In the genomic region with DNA sequence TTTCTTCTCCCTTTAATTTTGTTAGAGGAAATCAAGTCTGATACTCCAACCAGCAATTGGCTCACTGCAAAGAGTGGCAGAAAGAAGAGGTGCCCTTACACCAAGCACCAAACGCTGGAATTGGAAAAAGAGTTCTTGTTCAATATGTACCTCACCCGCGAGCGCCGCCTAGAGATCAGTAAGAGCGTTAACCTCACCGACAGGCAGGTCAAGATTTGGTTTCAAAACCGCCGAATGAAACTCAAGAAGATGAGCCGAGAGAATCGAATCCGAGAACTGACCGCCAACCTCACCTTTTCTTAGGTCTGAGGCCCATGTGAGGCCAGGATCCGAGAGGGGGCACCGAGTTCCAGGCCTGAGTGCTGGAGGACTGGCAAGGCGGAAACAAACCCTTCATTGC, we compare ENCODE assay signal across 7 mouse cellular contexts. TPM values are rescaled to one million over a fixed set of nuclear protein-coding genes. Genes with fewer than 3 reads are reported as not detected.
A peak's percentile ranks its signal among the peaks of the same experiment; 100 is the strongest.
DNase-seq lines count a peak whose midpoint lies in the region; ATAC-seq lines count a peak whose summit lies in the region.

No protein-coding gene starts in this region.

- no peaks in the 10 kb centered on the region for H3K36me3 ChIP-seq in midbrain, embryonic 11.5 days (ENCODE audit: control insufficient read depth, insufficient read depth, low read length)
- no peaks in the 10 kb centered on the region for H3K36me3 ChIP-seq in midbrain, embryonic 16.5 days (ENCODE audit: control insufficient read depth, insufficient read depth, low read length)
- no peaks in the 10 kb centered on the region for H3K36me3 ChIP-seq in hindbrain, embryonic 11.5 days (ENCODE audit: control insufficient read depth, insufficient read depth, low read length)

- ATAC-seq in midbrain, embryonic 11.5 days (ENCODE audit: low FRiP score): no peak
- ATAC-seq in midbrain, embryonic 16.5 days: no peak
- no peak for ATAC-seq in hindbrain, embryonic 11.5 days (ENCODE audit: low FRiP score)

- no peak overlapping the region for H3K9ac ChIP-seq in midbrain, embryonic 11.5 days (ENCODE audit: low read length)
- H3K9ac ChIP-seq in midbrain, embryonic 16.5 days (ENCODE audit: low read depth, low read length): no peak overlapping the region
- H3K9ac ChIP-seq in hindbrain, embryonic 11.5 days (ENCODE audit: low read depth, low read length): no peak overlapping the region

- H3K27ac ChIP-seq in midbrain, embryonic 11.5 days (ENCODE audit: low read depth, low read length): no peak overlapping the region
- H3K27ac ChIP-seq in midbrain, embryonic 16.5 days (ENCODE audit: low read length): no peak overlapping the region
- no peak overlapping the region for H3K27ac ChIP-seq in hindbrain, embryonic 11.5 days (ENCODE audit: low read depth, low read length)

- no peak overlapping the region for H3K4me3 ChIP-seq in midbrain, embryonic 11.5 days (ENCODE audit: low read depth, low read length)
- no peak overlapping the region for H3K4me3 ChIP-seq in midbrain, embryonic 16.5 days (ENCODE audit: low read depth, low read length)
- no peak overlapping the region for H3K4me3 ChIP-seq in hindbrain, embryonic 11.5 days (ENCODE audit: low read depth, low read length)

- DNase-seq in midbrain, embryonic 11.5 days (ENCODE audit: low spot score, missing footprints): peak; percentile 93
- DNase-seq in embryo, embryonic 11 days: peak; percentile 84
- DNase-seq in kidney, postnatal 25 days: peak; percentile 84 to 89
- DNase-seq in retina, postnatal 1 day: peak; percentile 62
- DNase-seq in ovary, postnatal 10 days (ENCODE audit: low spot score): no peak
- no peak for DNase-seq in hindbrain, embryonic 11.5 days (ENCODE audit: low spot score)

- no peaks in the 10 kb centered on the region for H3K9me3 ChIP-seq in midbrain, embryonic 11.5 days (ENCODE audit: control insufficient read depth, low read length)
- no peaks in the 10 kb centered on the region for H3K9me3 ChIP-seq in midbrain, embryonic 16.5 days (replicated peaks; ENCODE audit: control insufficient read depth, low read length, poor library complexity, severe bottlenecking)
- no peaks in the 10 kb centered on the region for H3K9me3 ChIP-seq in hindbrain, embryonic 11.5 days (ENCODE audit: control insufficient read depth, low read length)

- H3K4me2 ChIP-seq in midbrain, embryonic 11.5 days: no peak overlapping the region
- H3K4me2 ChIP-seq in midbrain, embryonic 16.5 days (ENCODE audit: low read length): no peak overlapping the region
- no peak overlapping the region for H3K4me2 ChIP-seq in hindbrain, embryonic 11.5 days (replicated peaks; ENCODE audit: low read depth, low read length)

- H3K27me3 ChIP-seq in midbrain, embryonic 11.5 days (ENCODE audit: control insufficient read depth, insufficient read depth, low read length): peaks cover 96% of the 10 kb centered on the region
- peaks cover 74% of the 10 kb centered on the region for H3K27me3 ChIP-seq in midbrain, embryonic 16.5 days (ENCODE audit: control insufficient read depth, insufficient read depth, low read depth, low read length)
- peaks cover 95% of the 10 kb centered on the region for H3K27me3 ChIP-seq in hindbrain, embryonic 11.5 days (ENCODE audit: control insufficient read depth, insufficient read depth, low read length)

- peaks cover 11% of the 10 kb centered on the region for H3K4me1 ChIP-seq in midbrain, embryonic 11.5 days (ENCODE audit: control insufficient read depth, insufficient read depth, low read length)
- peaks cover 4% of the 10 kb centered on the region for H3K4me1 ChIP-seq in midbrain, embryonic 16.5 days (ENCODE audit: control insufficient read depth, insufficient read depth, low read length)
- peaks cover 10% of the 10 kb centered on the region for H3K4me1 ChIP-seq in hindbrain, embryonic 11.5 days (replicated peaks; ENCODE audit: control insufficient read depth, insufficient read depth, low read length)

- 2% methylated on average over 16 of the region's 16 CpGs for WGBS in midbrain, embryonic 11.5 days
- 2% methylated on average over 16 of the region's 16 CpGs for WGBS in midbrain, embryonic 16.5 days
- WGBS in hindbrain, embryonic 11.5 days: 1% methylated on average over 16 of the region's 16 CpGs

RNA-seq across cellular contexts. Expression of gene Hoxd10, which starts 2.3 kb away (rescaled TPM):
- polyA plus RNA-seq in midbrain, embryonic 11.5 days (2014; fragmentation: Nextera tagmentation; extraction: Ambion mirVana): not detected in 2 replicates
- not detected in 2 replicates for polyA plus RNA-seq in midbrain, embryonic 16.5 days (2015; fragmentation: Nextera tagmentation; extraction: Ambion mirVana)
- polyA plus RNA-seq in hindbrain, embryonic 11.5 days (2014; fragmentation: Nextera tagmentation; extraction: Ambion mirVana): 0.13 TPM in 1 of 2 replicates, not detected in the other

RNA-seq across cellular contexts. Expression of gene Hoxd9, which starts 3.5 kb away (rescaled TPM):
- polyA plus RNA-seq in midbrain, embryonic 11.5 days (2014; fragmentation: Nextera tagmentation; extraction: Ambion mirVana): not detected in 2 replicates
- polyA plus RNA-seq in midbrain, embryonic 16.5 days (2015; fragmentation: Nextera tagmentation; extraction: Ambion mirVana): not detected in 2 replicates
- 0.11 TPM in 1 of 2 replicates, not detected in the other for polyA plus RNA-seq in hindbrain, embryonic 11.5 days (2014; fragmentation: Nextera tagmentation; extraction: Ambion mirVana)

RNA-seq across cellular contexts. Expression of gene Hoxd8, which starts 10.3 kb away (rescaled TPM):
- 0.11 TPM in 1 of 2 replicates, not detected in the other for polyA plus RNA-seq in midbrain, embryonic 11.5 days (2014; fragmentation: Nextera tagmentation; extraction: Ambion mirVana)
- not detected in 2 replicates for polyA plus RNA-seq in midbrain, embryonic 16.5 days (2015; fragmentation: Nextera tagmentation; extraction: Ambion mirVana)
- 0.19 and 0.50 TPM in 2 replicates for polyA plus RNA-seq in hindbrain, embryonic 11.5 days (2014; fragmentation: Nextera tagmentation; extraction: Ambion mirVana)

RNA-seq across cellular contexts. Expression of gene Hoxd11, which starts 14.7 kb away (rescaled TPM):
- polyA plus RNA-seq in midbrain, embryonic 11.5 days (2014; fragmentation: Nextera tagmentation; extraction: Ambion mirVana): not detected in 2 replicates
- not detected in 2 replicates for polyA plus RNA-seq in midbrain, embryonic 16.5 days (2015; fragmentation: Nextera tagmentation; extraction: Ambion mirVana)
- polyA plus RNA-seq in hindbrain, embryonic 11.5 days (2014; fragmentation: Nextera tagmentation; extraction: Ambion mirVana): not detected in 2 replicates

RNA-seq across cellular contexts. Expression of gene Hoxd3, which starts 17.7 kb away (rescaled TPM):
- polyA plus RNA-seq in midbrain, embryonic 11.5 days (2014; fragmentation: Nextera tagmentation; extraction: Ambion mirVana): 0.07 and 0.14 TPM in 2 replicates
- 0.17 TPM in 1 of 2 replicates, not detected in the other for polyA plus RNA-seq in midbrain, embryonic 16.5 days (2015; fragmentation: Nextera tagmentation; extraction: Ambion mirVana)
- polyA plus RNA-seq in hindbrain, embryonic 11.5 days (2014; fragmentation: Nextera tagmentation; extraction: Ambion mirVana): 49.5 and 58.0 TPM in 2 replicates

Comparison
In these comparisons a context has a peak if more than half of its experiments do, and no peak if none do; other contexts are left out.
1. DNase-seq: peak in midbrain, embryonic 11.5 days (single experiment), embryo, embryonic 11 days (single experiment), kidney, postnatal 25 days (2 of 2) and retina, postnatal 1 day (single experiment); none in ovary, postnatal 10 days (single experiment) and hindbrain, embryonic 11.5 days (single experiment).